ENCODE assay signal across 8 mouse cellular contexts in the genomic region with DNA sequence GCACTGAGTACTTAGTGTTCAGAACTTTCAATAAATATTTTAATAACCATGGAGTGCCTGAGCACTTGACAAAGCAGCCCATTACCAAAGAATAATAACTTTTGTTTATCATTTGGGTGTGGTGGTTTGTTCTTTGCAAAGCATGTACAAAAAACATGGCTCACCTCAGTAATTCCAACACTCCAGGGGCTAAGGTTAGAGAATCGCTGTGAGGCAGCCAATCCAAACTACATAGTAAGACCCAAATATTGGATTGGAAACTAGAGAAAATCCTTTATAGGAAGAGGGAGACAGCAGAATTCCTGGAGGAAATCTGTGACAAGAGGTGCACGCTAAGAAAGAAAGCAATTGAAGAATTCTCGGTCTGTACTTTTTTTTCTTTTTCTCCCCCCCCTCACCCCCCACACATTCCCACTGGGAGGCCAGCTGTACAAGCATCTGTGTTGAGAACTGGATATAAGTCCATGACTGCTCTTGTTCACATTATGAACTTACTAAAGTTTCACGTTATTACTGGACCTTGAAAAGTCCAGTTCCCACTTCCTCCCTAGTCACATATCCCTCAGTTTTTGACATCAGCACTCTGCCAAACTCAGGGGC. TPM values are rescaled to one million over a fixed set of nuclear protein-coding genes. Genes with fewer than 3 reads are reported as not detected.
DNase-seq lines count a peak whose midpoint lies in the region; ATAC-seq and TF ChIP-seq lines count a peak whose summit lies in the region.

No protein-coding gene starts in this region.

- H3K4me3 ChIP-seq in liver, adult 2 months (ENCODE audit: insufficient read depth, low read depth, low read length), result peak overlapping the region; percentile 74
- peak overlapping the region; percentile 57 for H3K4me3 ChIP-seq in embryonic fibroblast, embryonic 13.5 days (ENCODE audit: insufficient read depth, low read length)
- peak overlapping the region; percentile 54 for H3K4me3 ChIP-seq in limb, embryonic 11.5 days (ENCODE audit: low read depth, low read length)
- H3K4me3 ChIP-seq in neural tube, embryonic 15.5 days (replicated peaks), result peak overlapping the region; percentile 61

- H3K27me3 ChIP-seq in liver, adult 2 months (ENCODE audit: control insufficient read depth, insufficient read depth, low read length), result no peaks in the 10 kb centered on the region
- no peaks in the 10 kb centered on the region for H3K27me3 ChIP-seq in limb, embryonic 11.5 days (ENCODE audit: control insufficient read depth, insufficient read depth, low read length)
- H3K27me3 ChIP-seq in neural tube, embryonic 15.5 days (replicated peaks), result no peaks in the 10 kb centered on the region

- no peak for TF ChIP-seq CTCF in liver, adult 2 months (IDR thresholded peaks at IDR 0.05; ENCODE audit: low read depth, low read length)
- TF ChIP-seq CTCF in embryonic fibroblast, embryonic 13.5 days (IDR thresholded peaks at IDR 0.05; ENCODE audit: borderline replicate concordance, insufficient read depth, low read length), result no peak

- peak overlapping the region; percentile 58 for H3K27ac ChIP-seq in liver, adult 2 months (replicated peaks; ENCODE audit: insufficient read depth, low read depth, low read length)
- peak overlapping the region; percentile 63 for H3K27ac ChIP-seq in embryonic fibroblast, embryonic 13.5 days (ENCODE audit: insufficient read depth, low read length)
- H3K27ac ChIP-seq in limb, embryonic 11.5 days (replicated peaks; ENCODE audit: low read depth, low read length), result peak overlapping the region; percentile 97; the same call in 1 of the 2 replicates
- peak overlapping the region; percentile 93 for H3K27ac ChIP-seq in neural tube, embryonic 15.5 days (replicated peaks)

- H3K79me2 ChIP-seq in liver, adult 2 months (ENCODE audit: control insufficient read depth, insufficient read depth, low read length), result peaks cover 4% of the 10 kb centered on the region; the same call in 1 of the 2 replicates

- H3K4me1 ChIP-seq in liver, adult 2 months (ENCODE audit: control insufficient read depth, insufficient read depth, low read length), result peaks cover 14% of the 10 kb centered on the region
- no peaks in the 10 kb centered on the region for H3K4me1 ChIP-seq in embryonic fibroblast, embryonic 13.5 days (ENCODE audit: control insufficient read depth, insufficient read depth, low read length)
- 0 out of 2 replicates have a peak, but pooled peaks cover 5% of the 10 kb centered on the region for H3K4me1 ChIP-seq in limb, embryonic 11.5 days (ENCODE audit: control insufficient read depth, insufficient read depth, low read length)
- peaks cover 22% of the 10 kb centered on the region for H3K4me1 ChIP-seq in neural tube, embryonic 15.5 days

- whole genome bisulfite sequencing in liver, adult 2 months, result 4% methylated on average over 4 of the region's 4 CpGs
- WGBS in limb, embryonic 11.5 days, result 39% methylated on average over 4 of the region's 4 CpGs
- 23% methylated on average over 4 of the region's 4 CpGs for WGBS in neural tube, embryonic 15.5 days

- no peak for TF ChIP-seq POLR2A in liver, adult 2 months (IDR thresholded peaks at IDR 0.05; ENCODE audit: extremely low read depth, insufficient read depth, low read length)
- no peak; the same call in 1 of the 2 replicates for TF ChIP-seq POLR2A in embryonic fibroblast, embryonic 13.5 days (IDR thresholded peaks at IDR 0.05; ENCODE audit: low read depth, low read length)

- no peak for DNase-seq in liver, adult 2 months (ENCODE audit: extremely low read depth, low read depth, low spot score)
- DNase-seq in liver, result no peak
- no peak for DNase-seq in limb, embryonic 11.5 days (ENCODE audit: low spot score)
- DNase-seq in natural killer cell, adult 2 months (ENCODE audit: low spot score in 2 of 2), result no peak
- no peak for DNase-seq in embryo, embryonic 11 days
- DNase-seq in retina, postnatal 1 day, result no peak

- peak overlapping the region; percentile 53 for H3K4me2 ChIP-seq in limb, embryonic 11.5 days (ENCODE audit: low read depth, severe bottlenecking)
- H3K4me2 ChIP-seq in neural tube, embryonic 15.5 days, result peak overlapping the region; percentile 61

- peak overlapping the region; percentile 53; the same call in 1 of the 2 replicates for H3K9ac ChIP-seq in liver, adult 2 months (ENCODE audit: low read depth, low read length)
- no peak overlapping the region for H3K9ac ChIP-seq in limb, embryonic 11.5 days (ENCODE audit: low read length)
- peak overlapping the region; percentile 71; the same call in 1 of the 2 replicates for H3K9ac ChIP-seq in neural tube, embryonic 15.5 days (replicated peaks)

- peak; percentile 32 for ATAC-seq in limb, embryonic 11.5 days (ENCODE audit: insufficient number of reproducible peaks, low FRiP score, low TSS enrichment, low read depth)
- ATAC-seq in neural tube, embryonic 15.5 days (ENCODE audit: low FRiP score), result peak; percentile 23

- H3K9me3 ChIP-seq in limb, embryonic 11.5 days (ENCODE audit: control insufficient read depth, low read length), result no peaks in the 10 kb centered on the region
- H3K9me3 ChIP-seq in neural tube, embryonic 15.5 days (replicated peaks), result no peaks in the 10 kb centered on the region

- H3K36me3 ChIP-seq in liver, adult 2 months (ENCODE audit: control insufficient read depth, insufficient read depth, low read length), result peaks cover 4% of the 10 kb centered on the region
- H3K36me3 ChIP-seq in limb, embryonic 11.5 days (ENCODE audit: control insufficient read depth, insufficient read depth, low read length), result peaks cover 6% of the 10 kb centered on the region
- H3K36me3 ChIP-seq in neural tube, embryonic 15.5 days, result peaks cover 36% of the 10 kb centered on the region

RNA-seq across cellular contexts. Expression of gene Gabpb2, which starts 1.0 kb away (rescaled TPM):
- 13.7 and 17.6 TPM in 2 replicates for total RNA-seq in liver, adult 2 months (2014; rRNA removed)
- polyA plus RNA-seq in liver, adult 2 months (2012; rRNA removed), result 4.4 and 6.1 TPM in 2 replicates
- 16.1 and 22.7 TPM in 2 replicates for polyA plus RNA-seq in embryonic fibroblast, embryonic 13.5 days (2011; ENCODE audit: insufficient read length, low read depth, missing spikeins)
- 8.7 and 8.9 TPM in 2 replicates for polyA plus RNA-seq in limb, embryonic 11.5 days (2014; fragmentation: Nextera tagmentation; extraction: Ambion mirVana)
- polyA plus RNA-seq in neural tube, embryonic 15.5 days (2015; fragmentation: Nextera tagmentation; extraction: Ambion mirVana), result 2.8 and 3.9 TPM in 2 replicates

RNA-seq across cellular contexts. Expression of gene Cdc42se1, which starts 11.8 kb away (rescaled TPM):
- 8.9 and 12.3 TPM in 2 replicates for total RNA-seq in liver, adult 2 months (2014; rRNA removed)
- 12.4 and 13.1 TPM in 2 replicates for polyA plus RNA-seq in liver, adult 2 months (2012; rRNA removed)
- polyA plus RNA-seq in embryonic fibroblast, embryonic 13.5 days (2011; ENCODE audit: insufficient read length, low read depth, missing spikeins), result 65.4 and 67.4 TPM in 2 replicates
- 80.1 and 89.6 TPM in 2 replicates for polyA plus RNA-seq in limb, embryonic 11.5 days (2014; fragmentation: Nextera tagmentation; extraction: Ambion mirVana)
- 46.2 and 55.5 TPM in 2 replicates for polyA plus RNA-seq in neural tube, embryonic 15.5 days (2015; fragmentation: Nextera tagmentation; extraction: Ambion mirVana)

RNA-seq across cellular contexts. Expression of gene Mllt11, which starts 15.2 kb away (rescaled TPM):
- total RNA-seq in liver, adult 2 months (2014; rRNA removed), result 0.81 and 0.83 TPM in 2 replicates
- polyA plus RNA-seq in liver, adult 2 months (2012; rRNA removed), result 0.81 and 1.4 TPM in 2 replicates
- polyA plus RNA-seq in embryonic fibroblast, embryonic 13.5 days (2011; ENCODE audit: insufficient read length, low read depth, missing spikeins), result 33.0 and 44.0 TPM in 2 replicates
- polyA plus RNA-seq in limb, embryonic 11.5 days (2014; fragmentation: Nextera tagmentation; extraction: Ambion mirVana), result 14.8 and 18.2 TPM in 2 replicates
- polyA plus RNA-seq in neural tube, embryonic 15.5 days (2015; fragmentation: Nextera tagmentation; extraction: Ambion mirVana), result 250 and 346 TPM in 2 replicates

RNA-seq across cellular contexts. Expression of gene Gm128, which starts 24.6 kb away (rescaled TPM):
- total RNA-seq in liver, adult 2 months (2014; rRNA removed), result 0.09 TPM in 1 of 2 replicates, not detected in the other
- polyA plus RNA-seq in liver, adult 2 months (2012; rRNA removed), result 0.06 TPM in 1 of 2 replicates, not detected in the other
- not detected in 2 replicates for polyA plus RNA-seq in embryonic fibroblast, embryonic 13.5 days (2011; ENCODE audit: insufficient read length, low read depth, missing spikeins)
- polyA plus RNA-seq in limb, embryonic 11.5 days (2014; fragmentation: Nextera tagmentation; extraction: Ambion mirVana), result 0.53 and 0.82 TPM in 2 replicates
- polyA plus RNA-seq in neural tube, embryonic 15.5 days (2015; fragmentation: Nextera tagmentation; extraction: Ambion mirVana), result 0.13 and 0.18 TPM in 2 replicates

RNA-seq across cellular contexts. Expression of gene Bnipl, which starts 34.2 kb away (rescaled TPM):
- total RNA-seq in liver, adult 2 months (2014; rRNA removed), result 0.07 TPM in 1 of 2 replicates, not detected in the other
- polyA plus RNA-seq in liver, adult 2 months (2012; rRNA removed), result 0.16 TPM in 1 of 2 replicates, not detected in the other
- polyA plus RNA-seq in embryonic fibroblast, embryonic 13.5 days (2011; ENCODE audit: insufficient read length, low read depth, missing spikeins), result not detected in 2 replicates
- polyA plus RNA-seq in limb, embryonic 11.5 days (2014; fragmentation: Nextera tagmentation; extraction: Ambion mirVana), result 1.1 and 1.6 TPM in 2 replicates
- polyA plus RNA-seq in neural tube, embryonic 15.5 days (2015; fragmentation: Nextera tagmentation; extraction: Ambion mirVana), result 0.29 TPM in 1 of 2 replicates, not detected in the other
